Mouse (Mus musculus) heart, postnatal 36 days (tissue): ENCODE results near the gene Gal3st2. TPM values are rescaled to one million over a fixed set of nuclear protein-coding genes. Genes with fewer than 3 reads are reported as not detected.
"Not testable (repeated sequence)": the region's sequence is repeated elsewhere in the genome, so short reads cannot be mapped to it uniquely, and the experiment has no call there.

Source experiments
- DNase-seq, 2 experiments: peaks; one replicate each; pipeline ENCODE4 v3.0.0; 2021 to 2022
- intact Hi-C: fragments of 180-260 bp; cut with DNase I; formaldehyde crosslinking; loops from one replicate; pipeline ENCODE4 v1.15.1; 2025
- total RNA-seq, 2 experiments: library from RNA; stranded (reverse); gene quantifications; 2 replicates each; pipeline ENCODE4 v1.2.3; 2021

Gal3st2 gene
- total RNA-seq = under 1 TPM; 0.11 to 0.31 TPM

- DNase-seq, intact Hi-C loops: not testable (repeated sequence)
Observed at GRCm38 (mm10) chr1:93861048-93861447, at the start of gene Gal3st2. Gal3st2 (plus strand) TSS chr1:93861306.

GRCm38 (mm10) chr1:93811495-93812039 is 49.5 kb upstream of the Gal3st2 start:
- DNase-seq = no peak
- intact Hi-C loops = no loop called here

- intact Hi-C loops = no loop called here
- DNase-seq = no peak
Observed at GRCm38 (mm10) chr1:93817823-93818532, 43.1 kb upstream of the Gal3st2 start.

GRCm38 (mm10) chr1:93818722-93819121 is 42.4 kb upstream of the Gal3st2 start:
- DNase-seq = no peak

GRCm38 (mm10) chr1:93823796-93824495 is 37.2 kb upstream of the Gal3st2 start:
- no peak for DNase-seq
- intact Hi-C loops = loop anchor here (2.0 kb wide), 1 partner anchor 19 kb away; no protein-coding TSS in a partner anchor

More at GRCm38 (mm10) chr1:93818722-93819121, 42.4 kb upstream of the Gal3st2 start:
- intact Hi-C loops = no loop called here

GRCm38 (mm10) chr1:93824609-93825008 is 36.5 kb upstream of the Gal3st2 start, which contains the start of gene D2hgdh:
D2hgdh (plus strand) TSS chr1:93824909.
- intact Hi-C loops = no loop called here
- no peak for DNase-seq

GRCm38 (mm10) chr1:93825105-93825674 is 35.9 kb upstream of the Gal3st2 start:
- intact Hi-C loops = no loop called here
- DNase-seq = peak; percentile 92 to 95

GRCm38 (mm10) chr1:93825771-93826539 is 35.2 kb upstream of the Gal3st2 start:
- intact Hi-C loops = no loop called here
- no peak for DNase-seq

- no peak for DNase-seq
- intact Hi-C loops = no loop called here
Observed at GRCm38 (mm10) chr1:93826540-93826835, 34.6 kb upstream of the Gal3st2 start.

- not testable (repeated sequence) for DNase-seq
- intact Hi-C loops = loop anchor here (10.0 kb wide), 2 partner anchors 82 to 242 kb away; partner anchors contain the start of gene Gal3st2b
Observed at GRCm38 (mm10) chr1:93832754-93833360, 28.2 kb upstream of the Gal3st2 start.

GRCm38 (mm10) chr1:93834671-93835150 is 26.4 kb upstream of the Gal3st2 start:
- no peak for DNase-seq
- intact Hi-C loops = loop anchor here (10.0 kb wide), 2 partner anchors 80 to 240 kb away; partner anchors contain the start of gene Gal3st2b

- intact Hi-C loops = loop anchor here (10.0 kb wide), 2 partner anchors 80 to 240 kb away; partner anchors contain the start of gene Gal3st2b
- no peak for DNase-seq
Observed at GRCm38 (mm10) chr1:93835211-93835610, 25.9 kb upstream of the Gal3st2 start.

GRCm38 (mm10) chr1:93835876-93836531 is 25.1 kb upstream of the Gal3st2 start:
- no peak for DNase-seq
- intact Hi-C loops = loop anchor here (10.0 kb wide), 2 partner anchors 79 to 239 kb away; partner anchors contain the start of gene Gal3st2b

GRCm38 (mm10) chr1:93836532-93836913 is 24.6 kb upstream of the Gal3st2 start:
- intact Hi-C loops = loop anchor here (10.0 kb wide), 2 partner anchors 78 to 238 kb away; partner anchors contain the start of gene Gal3st2b
- no peak for DNase-seq

GRCm38 (mm10) chr1:93837335-93837734 is 23.8 kb upstream of the Gal3st2 start:
- intact Hi-C loops = loop anchor here (10.0 kb wide), 2 partner anchors 77 to 237 kb away; partner anchors contain the start of gene Gal3st2b
- no peak for DNase-seq

GRCm38 (mm10) chr1:93838569-93838968 is 22.5 kb upstream of the Gal3st2 start:
- intact Hi-C loops = loop anchor here (10.0 kb wide), 2 partner anchors 76 to 236 kb away; partner anchors contain the start of gene Gal3st2b
- not testable (repeated sequence) for DNase-seq

- intact Hi-C loops = not testable (repeated sequence)
Observed at GRCm38 (mm10) chr1:93845766-93846366, 15.2 kb upstream of the Gal3st2 start.

GRCm38 (mm10) chr1:93855790-93856189 is 5.3 kb upstream of the Gal3st2 start:
- DNase-seq, intact Hi-C loops: not testable (repeated sequence)

More at GRCm38 (mm10) chr1:93845766-93846366, 15.2 kb upstream of the Gal3st2 start:
- not testable (repeated sequence) for DNase-seq
